Mouse (Mus musculus) stomach, embryonic 16.5 days (tissue): ENCODE measurements at regions not wholly inside any gene's neighbourhood (a gene's known extent, or its start where the extent isn't known, plus 50 kb on each side); places are given as distances from the start of the nearest gene placed in this dataset.

Experiments used
- ATAC-seq: fragments of 200-750 bp; cut with Nextera tagmentation; 2 replicates; pipeline ENCODE4 v1.8.0; 2017; ENCODE audit warnings: moderate number of reproducible peaks, moderate TSS enrichment; ENCODE audit not compliant: insufficient read depth, low FRiP score
- H3K27ac ChIP-seq: fragments of 300-500 bp; sonication (generic); 2 replicates; pipeline ENCODE4 v1.5.1; 2014; ENCODE audit warnings: low read length
- H3K27me3 ChIP-seq: fragments of 300-500 bp; sonication (generic); 2 replicates; pipeline ENCODE4 v1.6.1; 2014; ENCODE audit warnings: low read length, control low read depth, mixed read lengths; ENCODE audit not compliant: control insufficient read depth, insufficient read depth
- H3K36me3 ChIP-seq: fragments of 300-500 bp; sonication (generic); 2 replicates; pipeline ENCODE4 v1.6.1; 2014; ENCODE audit warnings: low read length; ENCODE audit not compliant: control insufficient read depth, insufficient read depth
- H3K4me1 ChIP-seq: fragments of 300-500 bp; sonication (generic); 2 replicates; pipeline ENCODE4 v1.6.1; 2014; ENCODE audit warnings: low read length, control low read depth, mixed read lengths; ENCODE audit not compliant: control insufficient read depth, insufficient read depth
- H3K4me2 ChIP-seq: fragments of 300-500 bp; sonication (generic); 2 replicates; pipeline ENCODE4 v1.6.1; 2014; ENCODE audit warnings: low read depth, low read length, mixed read lengths
- H3K4me3 ChIP-seq: fragments of 300-500 bp; sonication (generic); replicated peaks from 2 replicates; pipeline ENCODE4 v1.5.1; 2014; ENCODE audit warnings: mild to moderate bottlenecking, low read length
- H3K9ac ChIP-seq: fragments of 300-500 bp; sonication (generic); 2 replicates; pipeline ENCODE4 v1.6.1; 2014; ENCODE audit warnings: low read length
- H3K9me3 ChIP-seq: fragments of 300-500 bp; sonication (generic); replicated peaks from 2 replicates; pipeline ENCODE4 v1.6.1; 2016; ENCODE audit warnings: low read length, control low read depth; ENCODE audit not compliant: control insufficient read depth
- WGBS: fragments of 180-500 bp; shearing (Covaris S2); extraction: QIAGEN DNeasy Blood & Tissue Kit; methylation state at CpG from one replicate; pipeline ENCODE4 v1.1.7; 2014; 5-methylcytosine and 5-hydroxymethylcytosine counted together

GRCm38 (mm10) chr4:50160893-50161292 lies 315.3 kb upstream of the Grin3a start:
- no peak for ATAC-seq
- Histone ChIP-seq H3K9ac (no peak overlapping the region), H3K4me1 (no peaks in the 10 kb centered on the region), H3K27ac (no peak overlapping the region), H3K4me3 (no peak overlapping the region), H3K36me3 (no peaks in the 10 kb centered on the region), H3K9me3 (no peaks in the 10 kb centered on the region), H3K4me2 (no peak overlapping the region), H3K27me3 (no peaks in the 10 kb centered on the region)
- WGBS: 59% methylated on average over 2 of the region's 2 CpGs

DNA sequence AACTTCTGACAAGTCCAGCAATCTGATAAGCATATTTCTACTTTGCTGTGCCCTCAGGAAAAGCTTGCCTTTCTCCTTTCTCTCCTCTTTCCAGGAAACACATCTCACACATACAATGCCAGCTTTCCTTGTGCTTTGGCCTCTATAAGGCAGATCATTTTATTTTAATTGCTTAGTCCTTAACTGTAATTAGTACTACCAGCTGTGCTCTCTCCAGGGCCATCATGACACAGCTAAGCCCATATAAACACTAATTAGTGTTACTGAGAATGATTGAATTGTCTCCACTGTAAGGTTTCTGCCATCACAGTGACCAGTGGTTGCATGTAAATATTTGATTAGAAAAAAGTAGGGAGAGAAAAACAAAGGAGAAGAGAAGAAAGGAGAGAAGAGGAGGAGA lies 300.4 kb upstream of the Grin3a start:
- H3K4me2 ChIP-seq: no peak overlapping the region
- H3K9me3 ChIP-seq: no peaks in the 10 kb centered on the region
- no peak overlapping the region for H3K4me3 ChIP-seq
- no peaks in the 10 kb centered on the region for H3K36me3 ChIP-seq
- H3K27ac ChIP-seq: no peak overlapping the region
- no peak overlapping the region for H3K9ac ChIP-seq
- H3K4me1 ChIP-seq: no peaks in the 10 kb centered on the region
- no peaks in the 10 kb centered on the region for H3K27me3 ChIP-seq
- no peak for ATAC-seq

DNA sequence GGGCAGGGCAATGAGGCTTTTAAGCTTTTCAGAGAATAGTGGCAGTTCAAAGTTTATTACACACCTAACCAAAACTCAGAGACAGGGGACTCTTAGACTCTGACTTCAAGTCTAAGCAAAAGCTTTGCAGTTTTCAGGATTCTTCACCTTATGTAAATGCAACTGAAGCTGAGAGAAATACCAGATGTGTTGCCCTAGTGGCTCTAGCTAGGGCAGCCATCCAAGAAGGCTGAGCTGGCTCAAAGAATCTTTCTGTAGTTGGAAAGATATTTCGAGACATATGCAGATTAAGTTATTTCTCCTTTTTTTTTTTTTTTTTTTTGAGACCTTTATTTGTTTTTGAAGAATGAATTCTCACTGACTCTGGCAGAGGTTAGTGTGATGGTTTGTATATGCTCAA lies 284.7 kb upstream of the Grin3a start:
- WGBS: 29% methylated on average over 1 of the region's 1 CpGs
- Histone ChIP-seq H3K4me1 (no peaks in the 10 kb centered on the region), H3K27ac (no peak overlapping the region), H3K9me3 (no peaks in the 10 kb centered on the region), H3K27me3 (no peaks in the 10 kb centered on the region), H3K9ac (no peak overlapping the region), H3K4me3 (no peak overlapping the region), H3K36me3 (no peaks in the 10 kb centered on the region), H3K4me2 (no peak overlapping the region)
- no peak for ATAC-seq

GRCm38 (mm10) chr4:50106557-50106956 lies 261.0 kb upstream of the Grin3a start:
- Histone ChIP-seq H3K27me3 (no peaks in the 10 kb centered on the region), H3K27ac (no peak overlapping the region), H3K4me1 (no peaks in the 10 kb centered on the region), H3K36me3 (no peaks in the 10 kb centered on the region), H3K9me3 (no peaks in the 10 kb centered on the region), H3K9ac (no peak overlapping the region), H3K4me2 (no peak overlapping the region), H3K4me3 (no peak overlapping the region)
- ATAC-seq: no peak
- WGBS: 62% methylated on average over 1 of the region's 1 CpGs

- H3K27ac ChIP-seq: no peak overlapping the region
- no peak overlapping the region for H3K4me2 ChIP-seq
- no peaks in the 10 kb centered on the region for H3K36me3 ChIP-seq
- no peaks in the 10 kb centered on the region for H3K4me1 ChIP-seq
- no peak overlapping the region for H3K9ac ChIP-seq
- ATAC-seq: no peak
- H3K27me3 ChIP-seq: no peaks in the 10 kb centered on the region
- H3K9me3 ChIP-seq: no peaks in the 10 kb centered on the region
- H3K4me3 ChIP-seq: no peak overlapping the region
These were observed 242.3 kb upstream of the Grin3a start for GRCm38 (mm10) chr4:50087860-50088259.

DNA sequence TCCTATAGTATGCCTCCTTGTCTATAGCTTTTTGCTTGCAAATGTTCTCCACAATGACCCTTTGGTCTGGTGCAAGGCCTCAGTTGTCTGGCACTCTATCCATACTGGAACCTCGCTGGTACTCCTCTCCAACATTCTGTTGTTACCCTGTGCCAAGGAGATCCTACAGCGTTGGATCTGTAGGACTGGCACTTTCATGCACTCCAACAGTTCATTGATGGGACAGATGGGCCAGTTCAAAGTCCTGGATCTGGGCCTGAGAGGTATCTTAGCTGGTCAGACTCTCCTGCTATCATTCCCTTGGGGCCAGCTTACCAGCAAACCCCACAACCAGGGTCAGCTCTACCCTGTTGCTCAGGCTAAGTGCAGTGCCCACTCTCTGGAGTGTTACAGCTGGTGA lies 241.1 kb upstream of the Grin3a start:
- H3K9ac ChIP-seq: no peak overlapping the region
- H3K4me3 ChIP-seq: no peak overlapping the region
- ATAC-seq: no peak
- 65% methylated on average over 2 of the region's 2 CpGs for WGBS
- H3K4me2 ChIP-seq: no peak overlapping the region
- H3K27ac ChIP-seq: no peak overlapping the region
- H3K4me1 ChIP-seq: no peaks in the 10 kb centered on the region
- H3K36me3 ChIP-seq: no peaks in the 10 kb centered on the region
- no peaks in the 10 kb centered on the region for H3K27me3 ChIP-seq
- H3K9me3 ChIP-seq: no peaks in the 10 kb centered on the region

DNA sequence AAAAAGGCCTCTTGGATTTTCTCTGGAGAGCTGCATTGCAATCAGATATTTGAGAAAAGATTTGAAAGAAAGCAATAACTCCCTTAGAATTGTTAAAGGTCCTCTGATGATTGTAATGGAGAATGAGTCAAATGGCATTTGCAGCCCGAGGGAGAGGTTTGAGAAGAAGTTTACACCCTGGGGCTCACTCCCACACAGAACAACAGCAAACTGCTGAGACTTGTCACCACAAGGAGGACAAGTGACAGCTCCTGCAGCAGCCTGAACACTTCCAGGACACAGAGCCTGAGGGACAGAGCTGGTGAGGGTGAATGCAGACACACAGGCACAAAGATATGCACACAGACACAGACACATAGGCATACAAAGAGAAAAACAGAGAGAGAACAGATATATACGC lies 210.0 kb upstream of the Grin3a start:
- 48% methylated on average over 2 of the region's 2 CpGs for WGBS
- Histone ChIP-seq H3K9ac (no peak overlapping the region), H3K4me2 (no peak overlapping the region), H3K4me1 (no peaks in the 10 kb centered on the region), H3K9me3 (no peaks in the 10 kb centered on the region), H3K36me3 (no peaks in the 10 kb centered on the region), H3K27me3 (no peaks in the 10 kb centered on the region), H3K27ac (no peak overlapping the region), H3K4me3 (no peak overlapping the region)
- no peak for ATAC-seq

GRCm38 (mm10) chr4:50041476-50041875 lies 195.9 kb upstream of the Grin3a start:
- ATAC-seq: no peak
- H3K4me2 ChIP-seq: no peak overlapping the region
- no peak overlapping the region for H3K9ac ChIP-seq
- no peaks in the 10 kb centered on the region for H3K27me3 ChIP-seq
- H3K9me3 ChIP-seq: no peaks in the 10 kb centered on the region
- H3K36me3 ChIP-seq: no peaks in the 10 kb centered on the region
- H3K4me1 ChIP-seq: no peaks in the 10 kb centered on the region
- no peak overlapping the region for H3K27ac ChIP-seq
- no peak overlapping the region for H3K4me3 ChIP-seq

- no peaks in the 10 kb centered on the region for H3K4me1 ChIP-seq
- no peak overlapping the region for H3K27ac ChIP-seq
- ATAC-seq: no peak
- H3K4me3 ChIP-seq: no peak overlapping the region
- no peaks in the 10 kb centered on the region for H3K9me3 ChIP-seq
- 47% methylated on average over 6 of the region's 6 CpGs for WGBS
- H3K9ac ChIP-seq: no peak overlapping the region
- H3K36me3 ChIP-seq: no peaks in the 10 kb centered on the region
- no peaks in the 10 kb centered on the region for H3K27me3 ChIP-seq
- no peak overlapping the region for H3K4me2 ChIP-seq
These were observed 190.5 kb upstream of the Grin3a start for GRCm38 (mm10) chr4:50036079-50036478.

DNA sequence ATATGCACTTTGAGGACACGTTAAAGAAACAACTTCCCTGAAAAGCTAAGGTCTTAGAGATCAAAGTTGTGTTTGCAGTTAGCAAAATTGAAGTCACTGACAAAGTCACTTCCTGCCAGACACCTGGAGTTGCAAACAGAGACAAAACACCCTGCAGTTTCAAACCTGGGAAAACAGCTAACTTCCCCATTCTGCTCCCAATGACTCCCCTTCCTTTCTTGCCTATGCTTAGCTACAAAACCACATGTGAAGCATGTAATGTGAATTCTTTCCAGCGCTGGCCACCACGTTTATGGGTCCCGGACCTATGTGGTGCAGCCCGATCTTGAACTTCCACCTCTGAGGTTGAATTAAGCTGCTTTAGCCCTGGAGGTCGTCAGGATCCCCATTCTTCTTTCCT lies 179.8 kb upstream of the Grin3a start:
- Histone ChIP-seq H3K9me3 (no peaks in the 10 kb centered on the region), H3K27ac (no peak overlapping the region), H3K27me3 (no peaks in the 10 kb centered on the region), H3K4me1 (no peaks in the 10 kb centered on the region), H3K4me2 (no peak overlapping the region), H3K4me3 (no peak overlapping the region), H3K9ac (no peak overlapping the region), H3K36me3 (no peaks in the 10 kb centered on the region)
- WGBS: 53% methylated on average over 6 of the region's 6 CpGs
- ATAC-seq: no peak
